In the genomic region with DNA sequence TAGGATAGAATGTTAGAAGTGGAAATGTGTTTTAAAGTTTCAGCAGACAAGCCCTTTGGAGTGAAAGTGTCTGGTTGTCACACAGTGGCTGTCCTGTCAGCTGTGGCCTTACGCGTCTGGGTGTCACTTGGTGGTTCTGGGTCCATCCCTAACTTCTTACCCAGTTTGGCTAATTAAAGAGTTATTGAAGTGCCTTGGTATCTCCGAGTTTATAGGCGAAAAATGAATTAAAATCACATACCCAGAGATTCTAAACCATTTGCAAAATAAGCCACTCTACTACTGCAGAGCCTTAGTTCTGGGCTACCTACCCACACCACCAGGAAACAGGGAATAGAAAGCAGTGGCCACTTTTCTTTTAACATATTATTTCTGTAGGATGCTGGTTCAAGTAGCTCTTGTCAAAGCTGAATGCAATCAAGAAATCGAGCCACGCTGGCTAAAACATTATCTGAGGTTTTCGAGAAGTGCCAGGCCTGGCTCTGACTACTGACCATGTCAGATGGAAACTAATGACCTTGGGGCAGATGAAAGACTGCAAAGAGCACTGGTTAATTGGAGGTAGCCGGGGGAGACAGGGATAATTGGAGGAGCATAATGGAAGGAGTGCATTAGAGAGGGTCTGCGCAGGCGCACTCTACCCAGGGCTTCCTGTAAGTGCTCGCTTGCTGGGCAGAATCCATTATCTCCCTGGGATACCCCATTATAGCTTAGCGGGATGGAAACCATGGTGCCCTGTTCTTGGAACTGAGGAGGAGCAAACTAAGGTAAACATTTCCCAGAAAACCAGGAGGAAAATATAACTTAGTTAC, we compare ENCODE assay signal across 9 mouse cellular contexts.
A peak's percentile ranks its signal among the peaks of the same experiment; 100 is the strongest.
DNase-seq lines count a peak whose midpoint lies in the region; ATAC-seq and TF ChIP-seq lines count a peak whose summit lies in the region.
"Had no signal": no experiment of that assay in that cellular context is flagged by ENCODE, and none has a peak within 500 bp of the region (broad histone marks: within the 10 kb centered on the region; RNA-seq: fewer than 3 reads in every experiment).

No protein-coding gene starts in this region.

- no peak overlapping the region for H3K27ac ChIP-seq in heart, embryonic 10.5 days
- no peak overlapping the region for H3K27ac ChIP-seq in forebrain, postnatal 0 days (ENCODE audit: low read depth, low read length)
- H3K27ac ChIP-seq in midbrain, embryonic 13.5 days = no peak overlapping the region
- no peak overlapping the region for H3K27ac ChIP-seq in intestine, embryonic 15.5 days
- no peak overlapping the region for H3K27ac ChIP-seq in cerebellum, adult 2 months (ENCODE audit: insufficient read depth, low read length)

- peak overlapping the region; percentile 39 for H3K4me2 ChIP-seq in forebrain, postnatal 0 days (ENCODE audit: low read depth)
- H3K4me2 ChIP-seq in midbrain, embryonic 13.5 days (replicated peaks) = no peak overlapping the region
- H3K4me2 ChIP-seq in intestine, embryonic 15.5 days (replicated peaks) = no peak overlapping the region
- H3K4me2 ChIP-seq: lung, embryonic 14.5 days had no signal

- no peaks in the 10 kb centered on the region for H3K4me1 ChIP-seq in heart, embryonic 10.5 days
- no peaks in the 10 kb centered on the region for H3K4me1 ChIP-seq in forebrain, postnatal 0 days (ENCODE audit: insufficient read depth)
- H3K4me1 ChIP-seq in midbrain, embryonic 13.5 days (replicated peaks) = no peaks in the 10 kb centered on the region
- H3K4me1 ChIP-seq in intestine, embryonic 15.5 days (replicated peaks) = no peaks in the 10 kb centered on the region
- no peaks in the 10 kb centered on the region for H3K4me1 ChIP-seq in cerebellum, adult 2 months (ENCODE audit: control insufficient read depth, insufficient read depth, low read length)

- H3K36me3 ChIP-seq in heart, embryonic 10.5 days = no peaks in the 10 kb centered on the region
- no peaks in the 10 kb centered on the region for H3K36me3 ChIP-seq in forebrain, postnatal 0 days (ENCODE audit: insufficient read depth)
- H3K36me3 ChIP-seq in midbrain, embryonic 13.5 days = no peaks in the 10 kb centered on the region
- no peaks in the 10 kb centered on the region for H3K36me3 ChIP-seq in intestine, embryonic 15.5 days

- no peak for TF ChIP-seq POLR2A in cerebellum, adult 2 months (IDR thresholded peaks at IDR 0.05; ENCODE audit: borderline replicate concordance, insufficient read depth, low read length)

- no peaks in the 10 kb centered on the region for H3K9me3 ChIP-seq in heart, embryonic 10.5 days
- no peaks in the 10 kb centered on the region for H3K9me3 ChIP-seq in forebrain, postnatal 0 days (ENCODE audit: low read length)
- H3K9me3 ChIP-seq in midbrain, embryonic 13.5 days = no peaks in the 10 kb centered on the region
- no peaks in the 10 kb centered on the region for H3K9me3 ChIP-seq in intestine, embryonic 15.5 days

- peak; percentile 57 for DNase-seq in heart, adult 11 months
- DNase-seq in heart, embryonic 10.5 days (ENCODE audit: low spot score) = no peak
- peak; percentile 9 to 26 for DNase-seq in adrenal gland, postnatal 36 days
- peak; percentile 69 for DNase-seq in forebrain, postnatal 0 days
- no peak for DNase-seq in liver
- no peak for DNase-seq in cerebellum, adult 2 months

- 65% methylated on average over 12 of the region's 12 CpGs for WGBS in heart, embryonic 10.5 days
- WGBS in forebrain, postnatal 0 days = 26% methylated on average over 12 of the region's 12 CpGs
- WGBS in midbrain, embryonic 13.5 days = 55% methylated on average over 12 of the region's 12 CpGs
- 63% methylated on average over 12 of the region's 12 CpGs for WGBS in intestine, embryonic 15.5 days
- 63% methylated on average over 12 of the region's 12 CpGs for WGBS in cerebellum, adult 2 months

- TF ChIP-seq CTCF in forebrain, postnatal 0 days (IDR thresholded peaks at IDR 0.05; ENCODE audit: low read depth) = no peak
- no peak for TF ChIP-seq CTCF in cerebellum, adult 2 months (IDR thresholded peaks at IDR 0.05; ENCODE audit: borderline replicate concordance, insufficient read depth, low read depth, low read length)

- peak; percentile 69 for ATAC-seq in forebrain, postnatal 0 days
- ATAC-seq in midbrain, embryonic 13.5 days = peak; percentile 76
- no peak for ATAC-seq in intestine, embryonic 15.5 days

- H3K4me3 ChIP-seq in heart, embryonic 10.5 days = no peak overlapping the region
- peak overlapping the region; percentile 11 for H3K4me3 ChIP-seq in forebrain, postnatal 0 days (ENCODE audit: low read depth, low read length)
- H3K4me3 ChIP-seq in midbrain, embryonic 13.5 days (replicated peaks) = no peak overlapping the region
- H3K4me3 ChIP-seq in intestine, embryonic 15.5 days (replicated peaks) = no peak overlapping the region
- no peak overlapping the region for H3K4me3 ChIP-seq in cerebellum, adult 2 months (replicated peaks; ENCODE audit: insufficient read depth, low read depth, low read length)

- H3K9ac ChIP-seq in forebrain, postnatal 0 days = no peak overlapping the region
- H3K9ac ChIP-seq in midbrain, embryonic 13.5 days (replicated peaks) = no peak overlapping the region
- no peak overlapping the region for H3K9ac ChIP-seq in intestine, embryonic 15.5 days
- H3K9ac ChIP-seq: lung, embryonic 14.5 days had no signal

- no peaks in the 10 kb centered on the region for H3K27me3 ChIP-seq in heart, embryonic 10.5 days (ENCODE audit: insufficient read depth, poor library complexity, severe bottlenecking)
- no peaks in the 10 kb centered on the region for H3K27me3 ChIP-seq in forebrain, postnatal 0 days (ENCODE audit: insufficient read depth, low read length)
- H3K27me3 ChIP-seq in midbrain, embryonic 13.5 days = no peaks in the 10 kb centered on the region
- no peaks in the 10 kb centered on the region for H3K27me3 ChIP-seq in intestine, embryonic 15.5 days (replicated peaks)
- no peaks in the 10 kb centered on the region for H3K27me3 ChIP-seq in cerebellum, adult 2 months (ENCODE audit: control insufficient read depth, insufficient read depth, low read length)

Comparison
In these comparisons a context has a peak if more than half of its experiments do, and no peak if none do; other contexts are left out.
1. DNase-seq: peak in heart, adult 11 months (single experiment), adrenal gland, postnatal 36 days (2 of 2) and forebrain, postnatal 0 days (single experiment); none in heart, embryonic 10.5 days (single experiment), liver (single experiment) and cerebellum, adult 2 months (0 of 2).